Mouse (Mus musculus): ENCODE measurements at regions not wholly inside any gene's neighbourhood (a gene's known extent, or its start where the extent isn't known, plus 50 kb on each side); places are given as distances from the start of the nearest gene placed in this dataset.

DNA sequence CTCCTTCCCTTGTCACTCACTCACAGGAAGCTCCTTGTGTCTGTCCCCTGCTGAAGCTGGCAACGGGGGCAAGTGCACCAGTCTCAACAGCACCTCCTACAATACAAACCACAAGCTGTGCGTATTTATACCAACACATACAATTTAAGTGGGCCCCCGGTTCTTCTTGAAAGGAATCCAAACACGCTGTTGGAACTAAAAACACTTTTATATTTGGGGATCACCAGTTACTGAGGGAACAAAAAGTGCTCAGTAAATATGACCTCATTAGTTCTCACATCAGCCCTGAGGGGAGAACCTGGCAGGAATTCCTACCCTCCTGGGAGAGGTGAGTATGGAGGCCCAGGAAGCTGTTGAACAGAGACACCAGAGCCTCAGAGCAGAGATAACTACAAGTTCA, 107.8 kb upstream of the Kit start:
- in situ Hi-C loops (cut with MboI, MseI): no loop called here

DNA sequence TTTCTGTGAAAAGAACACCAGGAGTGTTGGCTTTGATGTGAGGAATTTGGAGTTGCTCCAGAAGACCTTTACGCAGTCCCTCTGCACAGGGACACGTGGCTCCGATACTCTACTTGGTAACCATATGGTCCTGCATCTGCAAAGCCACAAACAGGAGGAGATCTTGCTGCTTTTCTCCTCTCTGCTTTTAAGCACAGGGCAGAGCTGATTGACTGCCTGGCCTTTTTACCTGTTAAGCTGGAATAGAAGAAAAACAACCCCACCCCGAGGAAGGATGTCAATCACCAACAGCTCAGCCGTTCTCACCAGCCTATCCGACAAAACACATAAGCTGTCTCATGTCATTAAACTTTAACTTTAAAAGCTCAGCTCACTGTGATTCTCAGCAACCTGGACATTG, 106.8 kb upstream of the Kit start:
- in situ Hi-C loops (cut with MboI, MseI): no loop called here

- in situ Hi-C loops (cut with MboI, MseI): no loop called here
Measured at GRCm38 (mm10) chr5:75471010-75471409, 103.7 kb upstream of the Kit start.

DNA sequence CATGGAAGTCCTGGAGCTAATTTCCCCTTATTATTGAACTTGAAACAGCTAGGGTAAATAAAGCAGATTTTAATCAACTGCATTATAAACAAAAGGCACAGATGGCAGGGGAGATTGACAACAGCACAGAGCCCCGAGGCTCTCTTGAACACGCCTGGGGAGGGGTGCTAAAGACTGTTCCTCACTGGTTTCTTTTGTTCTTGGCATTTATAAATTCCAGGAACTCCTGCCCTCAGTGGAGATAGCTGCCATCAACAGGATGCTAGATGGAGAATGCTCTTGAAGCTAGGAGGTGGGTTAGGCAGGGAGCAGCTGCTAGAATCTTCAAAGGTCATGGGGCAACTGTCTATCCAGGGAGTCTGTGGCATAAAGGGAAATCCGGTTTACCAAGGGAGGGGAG, 102.2 kb upstream of the Kit start:
- in situ Hi-C loops (cut with MboI, MseI): no loop called here

DNA sequence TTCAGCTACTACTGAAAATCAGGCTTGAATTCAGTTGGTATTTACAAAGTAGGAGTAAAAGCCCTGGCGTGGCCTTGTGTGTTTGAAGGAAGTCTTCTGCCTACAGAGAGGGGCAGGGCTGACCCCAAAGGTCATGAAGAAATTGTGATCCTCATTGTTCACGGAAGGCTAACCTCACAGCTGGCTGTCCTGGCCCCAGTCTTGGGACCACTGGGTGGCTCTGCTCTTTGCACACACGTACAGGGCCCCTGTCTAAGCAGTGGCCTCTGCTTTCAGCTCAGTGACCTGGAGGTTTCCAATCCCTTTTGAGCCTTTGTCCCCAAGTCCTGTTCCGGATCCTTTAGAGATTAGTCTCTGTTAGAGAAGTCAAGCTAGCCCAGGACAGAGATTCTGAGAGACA, 99.3 kb upstream of the Kit start:
- in situ Hi-C loops (cut with MboI, MseI): no loop called here

GRCm38 (mm10) chr5:75478499-75478898, 96.2 kb upstream of the Kit start:
- in situ Hi-C loops (cut with MboI, MseI): no loop called here

GRCm38 (mm10) chr5:75479149-75479548, 95.6 kb upstream of the Kit start:
- in situ Hi-C loops (cut with MboI, MseI): no loop called here

DNA sequence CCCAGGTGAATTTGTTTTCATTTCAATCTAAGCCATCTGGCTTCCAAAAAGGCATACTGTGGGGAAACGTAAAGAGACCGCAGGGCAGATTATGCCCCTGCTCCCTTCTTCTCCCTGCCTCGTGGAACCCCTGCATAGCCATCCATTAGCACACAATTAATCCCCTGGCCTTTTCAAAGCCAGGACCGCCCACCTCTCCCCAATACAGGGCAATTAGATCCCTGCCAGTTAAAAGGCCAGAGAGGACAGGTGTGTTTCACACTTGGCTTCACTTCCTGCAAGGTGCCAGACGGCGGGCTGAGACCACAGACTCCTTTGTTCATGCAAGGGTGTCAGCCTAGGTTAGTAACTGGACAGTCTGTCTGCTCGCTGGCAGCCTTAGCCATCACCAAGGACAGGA, 93.1 kb upstream of the Kit start:
- in situ Hi-C loops (cut with MboI, MseI): no loop called here

DNA sequence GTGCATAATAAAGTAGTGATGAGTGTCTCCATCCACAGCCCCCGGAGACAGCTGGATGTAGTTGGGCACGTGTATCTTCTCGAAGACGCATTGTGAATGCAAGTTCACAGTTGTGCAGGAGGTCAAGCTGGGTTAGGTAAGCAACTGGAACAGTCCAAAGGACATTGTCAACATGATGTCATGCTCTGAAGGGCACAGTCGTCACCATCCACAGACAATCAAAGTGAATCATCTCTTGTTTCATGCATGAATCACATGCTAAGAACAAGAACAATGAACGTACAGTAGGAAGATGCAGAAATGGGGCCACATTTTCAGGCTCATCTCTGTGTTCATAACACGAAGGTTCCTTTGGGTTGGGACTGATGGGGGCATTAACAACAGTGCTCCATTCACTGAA, 90.4 kb upstream of the Kit start:
- in situ Hi-C loops (cut with MboI, MseI): no loop called here

GRCm38 (mm10) chr5:75490806-75491205, 83.9 kb upstream of the Kit start:
- in situ Hi-C loops (cut with MboI, MseI): no loop called here

- in situ Hi-C loops (cut with MboI, MseI): no loop called here
Measured at GRCm38 (mm10) chr5:75494143-75494542, 80.6 kb upstream of the Kit start.

- in situ Hi-C loops (cut with MboI, MseI): no loop called here
Measured at GRCm38 (mm10) chr5:75499053-75499452, 75.7 kb upstream of the Kit start.

DNA sequence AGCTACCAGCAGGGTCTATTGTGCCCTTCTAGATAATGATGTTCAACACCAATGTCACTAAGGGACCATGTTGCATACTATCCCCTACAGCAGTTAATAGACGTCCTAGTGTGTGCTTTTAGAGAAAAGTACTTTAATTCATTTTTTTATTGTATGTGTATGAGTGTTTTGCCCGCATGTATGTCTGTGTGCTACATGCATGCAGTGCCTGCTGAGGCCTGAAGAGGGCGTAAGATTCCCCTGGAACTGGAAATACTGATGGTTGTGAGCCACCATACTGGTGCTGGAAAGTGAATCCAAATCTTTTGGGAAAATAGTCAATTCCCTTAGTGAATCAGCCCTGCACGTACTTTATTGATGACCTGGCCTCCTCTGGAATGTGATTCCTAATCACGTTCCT, 75.0 kb upstream of the Kit start:
- in situ Hi-C loops (cut with MboI, MseI): no loop called here

DNA sequence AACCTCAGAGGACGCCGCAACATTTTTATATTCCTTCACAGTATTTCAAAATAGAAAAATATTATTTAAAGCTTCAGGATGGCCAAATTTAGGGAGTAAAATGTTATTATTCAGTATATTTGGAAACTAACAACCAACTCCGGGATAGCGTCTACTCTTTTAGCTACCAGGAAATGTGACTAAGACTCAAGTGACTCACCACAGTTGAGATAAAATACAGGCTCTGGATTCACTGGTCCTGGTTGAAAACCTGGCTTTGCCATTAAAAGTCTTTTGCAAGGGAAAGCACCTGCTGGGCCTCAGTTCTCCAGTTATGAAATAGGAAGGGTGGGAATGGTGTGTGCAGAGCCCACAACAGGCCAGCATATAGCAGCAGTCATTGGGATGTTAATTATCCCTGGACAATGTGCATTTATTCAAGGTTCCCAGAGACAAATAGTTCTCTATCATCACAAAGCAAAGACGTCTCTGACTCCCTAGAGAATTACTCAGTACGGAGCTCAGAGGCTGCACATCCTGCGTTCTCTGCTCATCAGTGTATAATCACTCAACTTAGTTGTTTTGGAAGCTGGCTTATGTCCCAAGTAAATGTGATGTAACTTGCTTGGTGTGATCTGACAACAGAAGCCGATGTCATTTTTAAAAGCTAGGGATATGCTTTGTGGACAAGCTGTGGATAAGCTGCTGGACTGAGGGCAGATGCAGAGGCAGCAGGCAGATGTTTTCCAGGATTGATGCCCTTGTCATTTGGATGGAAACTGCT, 73.9 kb upstream of the Kit start:
- in situ Hi-C loops (cut with MboI, MseI): no loop called here

GRCm38 (mm10) chr5:75503673-75504072, 71.0 kb upstream of the Kit start:
- in situ Hi-C loops (cut with MboI, MseI): no loop called here

DNA sequence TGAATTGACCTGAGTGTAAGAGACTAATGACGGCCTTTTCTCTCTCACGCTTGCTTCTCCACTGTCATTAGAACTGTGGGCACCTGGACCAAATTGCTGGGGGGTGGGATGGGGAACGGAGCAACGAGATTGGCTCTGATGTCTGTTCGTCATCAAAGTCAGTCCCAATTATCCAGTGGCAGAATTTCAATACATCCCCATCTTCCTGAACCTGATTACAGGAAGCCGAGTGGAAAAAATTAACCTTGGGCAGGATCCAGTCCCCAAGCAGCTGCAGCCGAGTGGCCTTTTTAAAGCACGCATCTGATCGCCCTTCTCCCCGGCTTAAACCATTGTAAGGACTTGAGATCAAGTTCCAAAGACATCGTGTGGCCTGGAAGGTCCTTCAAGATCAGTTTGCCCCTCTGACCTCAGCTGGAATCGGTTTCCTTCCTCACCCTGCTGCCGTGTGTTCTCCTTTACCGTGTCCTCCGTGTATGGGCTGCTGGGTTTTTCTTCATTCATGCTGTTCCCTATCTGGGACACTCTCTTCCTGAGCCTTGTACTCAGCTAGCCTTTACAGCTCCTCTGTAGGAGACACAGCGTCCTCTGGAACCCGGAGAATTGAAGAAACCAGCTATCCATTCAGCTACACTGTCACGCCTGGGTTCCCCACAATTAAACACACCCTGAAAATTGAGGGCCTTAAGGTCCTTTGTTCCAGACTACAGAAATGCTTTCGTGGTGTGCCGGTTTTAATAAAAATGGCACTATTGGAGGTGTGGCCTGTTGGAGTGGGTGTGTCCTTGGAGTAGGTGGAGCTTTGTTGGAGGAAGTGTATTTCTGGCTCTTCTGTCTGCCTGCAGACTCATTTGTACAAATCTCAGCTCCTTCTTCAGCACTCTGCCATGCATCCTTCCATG, 61.9 kb upstream of the Kit start:
- in situ Hi-C loops (cut with MboI, MseI): no loop called here

GRCm38 (mm10) chr5:75518213-75518612, 56.5 kb upstream of the Kit start:
- in situ Hi-C loops (cut with MboI, MseI): no loop called here

DNA sequence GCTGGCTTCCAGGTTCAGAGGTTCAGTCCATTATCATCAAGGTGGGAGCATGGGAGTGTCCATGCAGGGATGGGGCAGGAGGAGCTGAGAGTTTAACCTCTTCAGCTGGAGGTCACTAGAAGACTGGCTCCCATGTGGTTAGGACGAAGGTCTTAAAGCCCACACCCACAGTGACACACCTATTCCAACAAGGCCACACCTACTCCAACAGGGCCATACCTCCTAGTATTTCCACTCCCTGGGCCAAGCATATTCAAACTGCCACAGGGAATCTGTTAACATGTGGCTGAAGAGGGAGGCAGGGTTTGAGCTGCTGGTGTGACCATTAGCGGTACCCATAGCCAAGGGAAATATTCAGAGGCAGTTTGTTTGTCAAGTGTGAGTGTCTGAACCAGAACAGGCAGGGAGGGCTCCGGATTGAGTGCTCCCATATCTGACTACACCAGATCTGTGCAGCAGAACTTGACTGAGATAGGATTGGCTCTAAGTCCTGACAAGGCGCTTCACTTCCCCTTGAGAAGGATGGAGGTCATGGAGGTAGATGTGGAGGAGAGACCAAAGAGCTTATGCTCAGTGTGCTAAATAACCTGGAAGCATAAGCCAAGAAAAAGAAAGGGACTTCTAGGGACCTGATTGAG, 51.6 kb upstream of the Kit start:
- in situ Hi-C loops (cut with MboI, MseI): no loop called here

All from T-helper 1 cell (primary cell).